Mouse (Mus musculus): ENCODE data around the gene Diaph3.

Gene Diaph3

GRCm38 (mm10) chr14:87083911-87084310 lies 57.1 kb downstream of the Diaph3 start:
- DNase-seq (ENCODE audit: low read depth, low spot score): no peak

- no peak for DNase-seq (ENCODE audit: low read depth, low spot score)
Observed at GRCm38 (mm10) chr14:87079725-87080124, 61.3 kb downstream of the Diaph3 start.

GRCm38 (mm10) chr14:87075021-87075531 lies 66.0 kb downstream of the Diaph3 start:
- no peak for DNase-seq (ENCODE audit: low read depth, low spot score)

GRCm38 (mm10) chr14:87064281-87064680 lies 76.8 kb downstream of the Diaph3 start:
- no peak for DNase-seq (ENCODE audit: low read depth, low spot score)

- no peak for DNase-seq (ENCODE audit: low read depth, low spot score)
Observed at GRCm38 (mm10) chr14:87056169-87056568, 84.9 kb downstream of the Diaph3 start.

GRCm38 (mm10) chr14:87051187-87051586 lies 89.8 kb downstream of the Diaph3 start:
- DNase-seq (ENCODE audit: low read depth, low spot score): no peak

GRCm38 (mm10) chr14:87044401-87044806 lies 96.6 kb downstream of the Diaph3 start:
- no peak for DNase-seq (ENCODE audit: low read depth, low spot score)

GRCm38 (mm10) chr14:87020240-87020639 lies 120.8 kb downstream of the Diaph3 start:
- no peak for DNase-seq (ENCODE audit: low read depth, low spot score)

GRCm38 (mm10) chr14:87019687-87020086 lies 121.3 kb downstream of the Diaph3 start:
- no peak for DNase-seq (ENCODE audit: low read depth, low spot score)

- no peak for DNase-seq (ENCODE audit: low read depth, low spot score)
Observed at GRCm38 (mm10) chr14:86997318-86997717, 143.7 kb downstream of the Diaph3 start.

GRCm38 (mm10) chr14:86951169-86951568 lies 189.9 kb downstream of the Diaph3 start:
- DNase-seq (ENCODE audit: low read depth, low spot score): no peak

GRCm38 (mm10) chr14:86937953-86938352 lies 203.1 kb downstream of the Diaph3 start:
- no peak for DNase-seq (ENCODE audit: low read depth, low spot score)

GRCm38 (mm10) chr14:86936424-86936823 lies 204.6 kb downstream of the Diaph3 start:
- DNase-seq (ENCODE audit: low read depth, low spot score): no peak

GRCm38 (mm10) chr14:86930763-86931162 lies 210.3 kb downstream of the Diaph3 start:
- DNase-seq (ENCODE audit: low read depth, low spot score): no peak

- no peak for DNase-seq (ENCODE audit: low read depth, low spot score)
Observed at GRCm38 (mm10) chr14:86926827-86927226, 214.2 kb downstream of the Diaph3 start.

GRCm38 (mm10) chr14:86898898-86899297 lies 242.1 kb downstream of the Diaph3 start:
- no peak for DNase-seq (ENCODE audit: low read depth, low spot score)

GRCm38 (mm10) chr14:86889070-86889804 lies 251.8 kb downstream of the Diaph3 start:
- no peak for DNase-seq (ENCODE audit: low read depth, low spot score)

GRCm38 (mm10) chr14:86885417-86886098 lies 255.5 kb downstream of the Diaph3 start:
- no peak for DNase-seq (ENCODE audit: low read depth, low spot score)

- no peak for DNase-seq (ENCODE audit: low read depth, low spot score)
Observed at GRCm38 (mm10) chr14:86869536-86869935, 271.5 kb downstream of the Diaph3 start.

GRCm38 (mm10) chr14:86867143-86867542 lies 273.9 kb downstream of the Diaph3 start:
- no peak for DNase-seq (ENCODE audit: low read depth, low spot score)

- DNase-seq (ENCODE audit: low read depth, low spot score): no peak
Observed at GRCm38 (mm10) chr14:86864053-86864452, 277.0 kb downstream of the Diaph3 start.

GRCm38 (mm10) chr14:86861277-86861946 lies 279.6 kb downstream of the Diaph3 start:
- DNase-seq (ENCODE audit: low read depth, low spot score): no peak
